Mouse (Mus musculus) kidney, postnatal 0 days (tissue): ENCODE measurements around the gene Igfbp7. TPM values are rescaled to one million over a fixed set of nuclear protein-coding genes. Genes with fewer than 3 reads are reported as not detected.
A peak's percentile ranks its signal among the peaks of the same experiment; 100 is the strongest.

Experiments used
- ATAC-seq: fragments of 200-750 bp; cut with Nextera tagmentation; replicated peaks from 2 replicates; pipeline ENCODE4 v1.8.0; 2017; ENCODE audit warnings: low read depth, moderate number of reproducible peaks, moderate TSS enrichment, moderate library complexity; ENCODE audit not compliant: low FRiP score
- DNase-seq: peaks from one replicate; pipeline ENCODE4 v3.0.0-alpha.2; 2016; ENCODE audit warnings: low spot score
- H3K27ac ChIP-seq: fragments of 300-500 bp; sonication (generic); 2 replicates; pipeline ENCODE4 v1.5.1; 2014; ENCODE audit warnings: mild to moderate bottlenecking
- H3K27me3 ChIP-seq: fragments of 300-500 bp; sonication (generic); 2 replicates; pipeline ENCODE4 v1.6.1; 2014; ENCODE audit warnings: low read length, mixed read lengths; ENCODE audit not compliant: insufficient read depth
- H3K36me3 ChIP-seq: fragments of 300-500 bp; sonication (generic); 2 replicates; pipeline ENCODE4 v1.6.1; 2014; ENCODE audit warnings: low read length, mixed read lengths; ENCODE audit not compliant: insufficient read depth
- H3K4me1 ChIP-seq: fragments of 300-500 bp; sonication (generic); replicated peaks from 2 replicates; pipeline ENCODE4 v1.6.1; 2014; ENCODE audit warnings: antibody characterized with exemption, low read length, mixed read lengths; ENCODE audit not compliant: insufficient read depth
- H3K4me2 ChIP-seq: fragments of 300-500 bp; sonication (generic); 2 replicates; pipeline ENCODE4 v1.6.1; 2014; ENCODE audit warnings: mild to moderate bottlenecking, low read length, moderate library complexity, mixed read lengths
- H3K4me3 ChIP-seq: fragments of 300-500 bp; sonication (generic); replicated peaks from 2 replicates; pipeline ENCODE4 v1.5.1; 2014; ENCODE audit warnings: low read depth, low read length
- H3K9ac ChIP-seq: fragments of 300-500 bp; sonication (generic); 2 replicates; pipeline ENCODE4 v1.6.1; 2014; ENCODE audit warnings: low read depth, low read length
- H3K9me3 ChIP-seq: fragments of 300-500 bp; sonication (generic); replicated peaks from 2 replicates; pipeline ENCODE4 v1.6.1; 2016; ENCODE audit warnings: low read length, inconsistent platforms, mixed read lengths
- CTCF ChIP-seq: IDR thresholded peaks from 2 replicates; pipeline ENCODE4 v1.5.1; 2016; ENCODE audit warnings: antibody characterized with exemption, low read depth, mild to moderate bottlenecking, moderate library complexity
- WGBS: fragments of 180-500 bp; shearing (Covaris S2); extraction: QIAGEN DNeasy Blood & Tissue Kit; methylation state at CpG from one replicate; pipeline ENCODE4 v1.1.7; 2014; 5-methylcytosine and 5-hydroxymethylcytosine counted together
- polyA plus RNA-seq: library from polyadenylated mRNA; unstranded; fragments of >200 nt; fragmentation: Nextera tagmentation; extraction: Ambion mirVana; gene quantifications from 2 replicates; pipeline ENCODE4 v1.2.1, GENCODE M21; 2015

Igfbp7 gene
- polyA plus RNA-seq, 1 experiment from 2014 or later: 1,398 TPM

DNA sequence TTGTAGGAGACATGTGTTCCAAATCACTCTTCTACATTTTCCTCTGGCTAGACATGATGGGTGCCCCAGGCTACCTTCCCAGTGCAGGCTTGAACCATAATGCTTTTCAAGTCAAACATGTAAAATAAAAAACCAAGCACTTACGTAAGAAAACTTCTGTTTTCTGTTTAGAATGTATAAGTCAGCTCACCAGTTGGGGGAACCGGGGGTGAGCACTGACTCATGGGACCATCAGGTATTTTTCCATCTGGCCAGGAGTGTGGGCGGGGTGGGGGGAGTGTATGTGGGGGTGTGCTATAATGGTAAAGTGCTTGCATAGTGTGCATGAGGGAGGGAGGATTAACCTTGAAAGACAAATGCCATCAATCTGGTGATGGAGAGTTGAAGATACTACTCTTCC, 29.8 kb downstream of the Igfbp7 start:
- Histone ChIP-seq H3K9me3 (no peaks in the 10 kb centered on the region), H3K27me3 (no peaks in the 10 kb centered on the region), H3K27ac (no peak overlapping the region), H3K4me1 (peaks cover 28% of the 10 kb centered on the region), H3K4me3 (no peak overlapping the region), H3K9ac (no peak overlapping the region), H3K4me2 (no peak overlapping the region), H3K36me3 (no peaks in the 10 kb centered on the region)
- WGBS: 83% methylated on average over 3 of the region's 3 CpGs
- no peak for TF ChIP-seq CTCF
- ATAC-seq (no peak), DNase-seq (no peak)

DNA sequence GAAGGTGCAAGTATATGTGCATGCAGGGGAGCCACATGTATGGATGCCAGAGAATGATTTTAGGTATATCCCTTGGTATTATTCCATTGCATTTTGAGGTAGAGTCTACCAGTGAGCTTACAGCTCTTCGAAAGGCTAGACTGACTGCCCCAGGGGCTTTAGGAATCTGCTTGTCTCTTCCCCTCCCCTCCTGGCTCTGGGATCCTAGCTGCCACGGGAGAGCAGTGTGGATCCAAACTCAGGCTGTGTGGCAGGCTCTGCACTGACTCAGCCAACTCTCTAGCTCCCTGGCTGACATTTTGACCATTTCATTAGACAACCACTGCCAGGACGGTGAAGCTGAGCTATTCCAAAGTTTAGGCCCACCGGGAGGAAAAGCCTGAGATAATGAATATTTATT, 32.3 kb downstream of the Igfbp7 start:
- no peaks in the 10 kb centered on the region for H3K9me3 ChIP-seq
- DNase-seq: no peak
- ATAC-seq: no peak
- H3K4me2 ChIP-seq: no peak overlapping the region
- H3K9ac ChIP-seq: no peak overlapping the region
- WGBS: 63% methylated on average over 4 of the region's 4 CpGs
- H3K4me1 ChIP-seq: peaks cover 15% of the 10 kb centered on the region
- H3K4me3 ChIP-seq: no peak overlapping the region
- no peaks in the 10 kb centered on the region for H3K36me3 ChIP-seq
- TF ChIP-seq CTCF: no peak
- no peak overlapping the region; the same call in 1 of the 2 replicates for H3K27ac ChIP-seq
- H3K27me3 ChIP-seq: no peaks in the 10 kb centered on the region

DNA sequence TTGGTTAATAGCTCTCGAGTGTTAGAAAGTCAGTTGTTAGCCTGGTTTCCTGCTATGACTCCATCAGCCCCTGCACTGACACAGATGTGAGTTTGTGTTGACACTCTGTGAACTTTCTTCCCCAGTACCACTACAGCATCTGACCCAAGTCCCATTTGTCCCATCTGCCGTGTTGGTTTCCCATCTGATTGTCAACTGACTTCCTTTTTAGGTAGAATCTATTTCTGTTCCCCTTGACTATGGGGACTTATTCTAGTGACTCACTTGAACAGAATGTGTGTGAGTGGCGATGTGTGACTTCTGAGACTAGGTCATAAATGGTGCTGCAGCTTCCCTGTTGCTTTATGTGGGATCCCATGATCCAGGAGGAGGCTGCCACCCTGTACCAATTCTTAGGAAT, 32.9 kb downstream of the Igfbp7 start:
- Histone ChIP-seq H3K9me3 (no peaks in the 10 kb centered on the region), H3K4me3 (no peak overlapping the region), H3K36me3 (no peaks in the 10 kb centered on the region), H3K27ac (no peak overlapping the region), H3K27me3 (no peaks in the 10 kb centered on the region), H3K4me1 (peaks cover 16% of the 10 kb centered on the region), H3K4me2 (no peak overlapping the region), H3K9ac (no peak overlapping the region)
- TF ChIP-seq CTCF: no peak
- DNase-seq (peak; percentile 50), ATAC-seq (no peak; the same call in 1 of the 2 replicates)
- 47% methylated on average over 3 of the region's 3 CpGs for WGBS

DNA sequence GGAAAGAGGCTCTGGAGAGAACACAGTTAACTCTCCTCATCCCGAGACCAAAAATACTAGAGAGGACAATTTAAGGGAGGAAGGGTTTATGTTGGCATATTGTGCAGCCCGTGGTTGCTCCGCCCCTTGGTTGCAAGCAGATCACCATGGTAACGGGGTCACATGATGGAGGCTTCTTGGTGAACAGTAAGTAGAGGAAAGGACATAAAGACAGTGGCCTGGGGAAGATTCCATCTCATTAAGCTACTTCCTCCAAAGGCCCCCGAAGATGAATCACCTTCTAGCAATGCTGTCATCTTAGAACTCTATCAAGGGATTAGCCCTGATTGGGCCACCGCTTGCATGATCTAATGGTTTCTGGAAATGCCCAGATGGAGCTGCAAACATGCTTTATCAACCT, 35.1 kb downstream of the Igfbp7 start:
- peaks cover 31% of the 10 kb centered on the region for H3K4me1 ChIP-seq
- peak; percentile 43 for ATAC-seq

DNA sequence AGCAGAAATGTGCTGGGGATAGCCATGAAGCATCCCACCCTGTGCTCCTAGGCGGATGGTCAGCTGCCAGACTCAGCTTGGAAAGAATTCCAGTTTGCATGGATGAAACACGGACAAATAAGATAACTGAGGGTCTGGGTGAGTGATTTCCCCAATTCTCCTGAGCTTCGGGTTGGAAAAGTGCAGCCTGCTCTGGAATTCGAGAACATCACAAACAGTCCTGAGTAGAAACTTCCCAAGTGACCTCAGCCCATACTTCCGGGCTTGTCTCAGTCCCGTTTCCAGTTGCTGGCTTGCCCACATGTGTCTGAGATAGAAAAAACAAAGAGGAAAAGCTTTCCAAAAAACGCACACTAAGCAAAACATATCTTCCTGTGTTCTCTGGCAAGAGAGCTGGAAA, 35.6 kb downstream of the Igfbp7 start:
- ATAC-seq (no peak), DNase-seq (peak; percentile 38)
- no peak overlapping the region for H3K9ac ChIP-seq
- no peak for TF ChIP-seq CTCF
- WGBS: 58% methylated on average over 7 of the region's 7 CpGs
- peaks cover 36% of the 10 kb centered on the region for H3K4me1 ChIP-seq
- peak overlapping the region; percentile 44; the same call in 1 of the 2 replicates for H3K27ac ChIP-seq
- H3K4me3 ChIP-seq: no peak overlapping the region
- no peaks in the 10 kb centered on the region for H3K27me3 ChIP-seq
- no peak overlapping the region for H3K4me2 ChIP-seq
- no peaks in the 10 kb centered on the region for H3K9me3 ChIP-seq
- no peaks in the 10 kb centered on the region for H3K36me3 ChIP-seq

More for the DNA sequence above, 35.1 kb downstream of the Igfbp7 start:
- Histone ChIP-seq H3K9ac (no peak overlapping the region), H3K9me3 (no peaks in the 10 kb centered on the region), H3K36me3 (no peaks in the 10 kb centered on the region), H3K4me2 (no peak overlapping the region), H3K4me3 (no peak overlapping the region), H3K27me3 (no peaks in the 10 kb centered on the region), H3K27ac (0 out of 2 replicates have a peak overlapping the region, but pooled peaks have one; percentile 44)
- DNase-seq: peak; percentile 81
- no peak for TF ChIP-seq CTCF
- WGBS: 55% methylated on average over 6 of the region's 6 CpGs

DNA sequence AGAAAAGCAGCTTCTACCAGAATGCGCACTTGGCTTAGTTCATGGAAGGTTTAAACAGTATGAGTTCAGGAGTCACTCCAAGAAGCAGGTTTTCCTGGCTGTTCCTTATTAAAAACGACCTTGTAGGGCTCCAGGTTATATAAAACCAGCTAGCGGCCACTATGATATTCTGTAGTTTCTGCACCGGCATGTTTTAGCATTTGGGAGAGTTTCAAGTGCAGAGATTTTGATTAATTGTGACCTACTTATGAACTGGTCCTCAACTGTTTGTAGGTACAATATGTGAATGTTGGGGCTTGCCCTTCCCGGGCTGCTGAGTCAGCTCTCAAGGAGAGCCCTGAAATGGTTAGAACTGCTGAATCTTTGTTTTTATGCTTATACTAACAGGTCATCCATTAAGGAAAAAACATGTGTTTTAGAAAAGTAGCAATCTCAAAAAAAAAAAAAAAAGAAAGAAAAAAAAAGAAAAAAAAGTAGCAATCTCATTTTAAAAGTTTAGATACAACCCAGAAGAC, 37.4 kb downstream of the Igfbp7 start:
- H3K4me1 ChIP-seq: peaks cover 43% of the 10 kb centered on the region
- WGBS: 60% methylated on average over 5 of the region's 5 CpGs

DNA sequence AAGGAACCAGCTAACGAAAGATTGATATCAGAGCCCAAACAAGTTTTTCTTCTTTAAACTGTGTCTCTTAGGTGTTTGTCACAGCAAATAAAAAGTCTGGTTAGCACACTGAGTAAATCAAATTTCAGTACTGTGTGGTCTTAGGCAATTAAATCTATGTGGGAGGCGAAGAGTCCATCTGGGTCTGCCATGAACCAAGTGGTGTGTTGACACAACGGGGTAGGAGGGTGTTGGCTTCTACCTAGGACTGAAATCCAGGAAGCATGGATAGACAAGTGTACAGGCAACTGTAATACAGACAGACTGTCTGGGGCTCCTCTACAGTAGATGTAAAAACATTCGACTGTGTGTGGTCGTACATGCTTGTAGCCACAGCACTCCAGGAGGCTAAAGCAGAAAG, 38.4 kb downstream of the Igfbp7 start:
- 31% methylated on average over 5 of the region's 5 CpGs for WGBS
- ATAC-seq (peak; percentile 69; the same call in 1 of the 2 replicates), DNase-seq (peak; percentile 87)
- peak overlapping the region; percentile 82 for H3K27ac ChIP-seq
- TF ChIP-seq CTCF: no peak
- H3K9me3 ChIP-seq: no peaks in the 10 kb centered on the region
- no peak overlapping the region for H3K9ac ChIP-seq
- H3K27me3 ChIP-seq: no peaks in the 10 kb centered on the region
- peaks cover 50% of the 10 kb centered on the region for H3K4me1 ChIP-seq
- no peak overlapping the region for H3K4me3 ChIP-seq
- H3K36me3 ChIP-seq: no peaks in the 10 kb centered on the region
- no peak overlapping the region for H3K4me2 ChIP-seq

More for the DNA sequence above, 37.4 kb downstream of the Igfbp7 start:
- Histone ChIP-seq H3K4me2 (no peak overlapping the region), H3K36me3 (no peaks in the 10 kb centered on the region), H3K27me3 (no peaks in the 10 kb centered on the region), H3K27ac (peak overlapping the region; percentile 82), H3K9ac (no peak overlapping the region), H3K4me3 (no peak overlapping the region), H3K9me3 (no peaks in the 10 kb centered on the region)
- no peak for TF ChIP-seq CTCF
- DNase-seq (no peak), ATAC-seq (no peak)
